Mouse (Mus musculus): ENCODE measurements around the gene Nup98. TPM values are rescaled to one million over a fixed set of nuclear protein-coding genes. Genes with fewer than 3 reads are reported as not detected.

The Nup98 gene
- polyA plus RNA-seq, 1 experiment from 2014 or later, result 25.7 TPM

- H3K4me1 ChIP-seq (replicated peaks; ENCODE audit: control insufficient read depth, insufficient read depth, low read length), result peaks cover 8% of the 10 kb centered on the region
- 3% methylated on average over 30 of the region's 30 CpGs for WGBS
- peak; percentile 69 for ATAC-seq
- H3K27ac ChIP-seq (ENCODE audit: low read length), result no peak overlapping the region
- H3K36me3 ChIP-seq (ENCODE audit: control insufficient read depth, insufficient read depth), result no peaks in the 10 kb centered on the region
- peak overlapping the region; percentile 15; the same call in 1 of the 2 replicates for H3K9ac ChIP-seq (replicated peaks; ENCODE audit: low read depth, low read length)
- no peaks in the 10 kb centered on the region for H3K27me3 ChIP-seq (replicated peaks; ENCODE audit: control insufficient read depth, insufficient read depth, low read length)
- H3K4me3 ChIP-seq (replicated peaks; ENCODE audit: low read length), result peak overlapping the region; percentile 25
- H3K4me2 ChIP-seq (ENCODE audit: low read length), result peak overlapping the region; percentile 52
- no peaks in the 10 kb centered on the region for H3K9me3 ChIP-seq (ENCODE audit: control insufficient read depth, low read length)
Measured at GRCm38 (mm10) chr7:102099760-102100661, 110.0 kb downstream of the Nup98 start.

GRCm38 (mm10) chr7:102087336-102087735 lies 122.6 kb downstream of the Nup98 start:
- no peaks in the 10 kb centered on the region for H3K27me3 ChIP-seq (replicated peaks; ENCODE audit: control insufficient read depth, insufficient read depth, low read length)
- H3K4me1 ChIP-seq (replicated peaks; ENCODE audit: control insufficient read depth, insufficient read depth, low read length), result no peaks in the 10 kb centered on the region
- H3K4me2 ChIP-seq (ENCODE audit: low read length), result no peak overlapping the region
- H3K36me3 ChIP-seq (ENCODE audit: control insufficient read depth, insufficient read depth), result peaks cover 11% of the 10 kb centered on the region; the same call in 1 of the 2 replicates
- no peak overlapping the region for H3K27ac ChIP-seq (ENCODE audit: low read length)
- no peak overlapping the region for H3K9ac ChIP-seq (replicated peaks; ENCODE audit: low read depth, low read length)
- no peak overlapping the region for H3K4me3 ChIP-seq (replicated peaks; ENCODE audit: low read length)
- H3K9me3 ChIP-seq (ENCODE audit: control insufficient read depth, low read length), result peaks cover 3% of the 10 kb centered on the region; the same call in 1 of the 2 replicates
- no peak for ATAC-seq
- WGBS, result 80% methylated on average over 4 of the region's 4 CpGs

GRCm38 (mm10) chr7:102084041-102084696 lies 125.8 kb downstream of the Nup98 start:
- WGBS, result 94% methylated on average over 26 of the region's 26 CpGs
- peaks cover 32% of the 10 kb centered on the region for H3K36me3 ChIP-seq (ENCODE audit: control insufficient read depth, insufficient read depth)

GRCm38 (mm10) chr7:102082816-102083215 lies 127.2 kb downstream of the Nup98 start, which contains the start of gene Trpc2:
Gene Trpc2 (plus strand): TSS chr7:102083116.
- Histone ChIP-seq H3K9me3 (ENCODE audit: control insufficient read depth, low read length) (no peaks in the 10 kb centered on the region), H3K36me3 (ENCODE audit: control insufficient read depth, insufficient read depth) (peaks cover 37% of the 10 kb centered on the region), H3K9ac (replicated peaks; ENCODE audit: low read depth, low read length) (no peak within 1 kb of the TSS), H3K4me2 (ENCODE audit: low read length) (no peak within 1 kb of the TSS), H3K4me1 (replicated peaks; ENCODE audit: control insufficient read depth, insufficient read depth, low read length) (no peaks in the 10 kb centered on the region), H3K4me3 (replicated peaks; ENCODE audit: low read length) (no peak within 1 kb of the TSS), H3K27ac (ENCODE audit: low read length) (no peak within 1 kb of the TSS), H3K27me3 (replicated peaks; ENCODE audit: control insufficient read depth, insufficient read depth, low read length) (no peaks in the 10 kb centered on the region)
- no peak for ATAC-seq
- WGBS, result 86% methylated on average over 5 of the region's 5 CpGs

More at GRCm38 (mm10) chr7:102084041-102084696, 125.8 kb downstream of the Nup98 start:
- Histone ChIP-seq H3K9ac (replicated peaks; ENCODE audit: low read depth, low read length) (no peak overlapping the region), H3K27ac (ENCODE audit: low read length) (no peak overlapping the region), H3K9me3 (ENCODE audit: control insufficient read depth, low read length) (no peaks in the 10 kb centered on the region), H3K27me3 (replicated peaks; ENCODE audit: control insufficient read depth, insufficient read depth, low read length) (no peaks in the 10 kb centered on the region), H3K4me1 (replicated peaks; ENCODE audit: control insufficient read depth, insufficient read depth, low read length) (no peaks in the 10 kb centered on the region), H3K4me2 (ENCODE audit: low read length) (no peak overlapping the region), H3K4me3 (replicated peaks; ENCODE audit: low read length) (no peak overlapping the region)
- ATAC-seq, result no peak

- Histone ChIP-seq H3K4me3 (replicated peaks; ENCODE audit: low read length) (no peak overlapping the region), H3K4me1 (replicated peaks; ENCODE audit: control insufficient read depth, insufficient read depth, low read length) (no peaks in the 10 kb centered on the region), H3K36me3 (ENCODE audit: control insufficient read depth, insufficient read depth) (peaks cover 37% of the 10 kb centered on the region), H3K9me3 (ENCODE audit: control insufficient read depth, low read length) (no peaks in the 10 kb centered on the region), H3K4me2 (ENCODE audit: low read length) (no peak overlapping the region), H3K9ac (replicated peaks; ENCODE audit: low read depth, low read length) (no peak overlapping the region), H3K27me3 (replicated peaks; ENCODE audit: control insufficient read depth, insufficient read depth, low read length) (no peaks in the 10 kb centered on the region), H3K27ac (ENCODE audit: low read length) (no peak overlapping the region)
- ATAC-seq, result no peak
- 98% methylated on average over 5 of the region's 5 CpGs for WGBS
Measured at GRCm38 (mm10) chr7:102081784-102082183, 128.2 kb downstream of the Nup98 start.

- Histone ChIP-seq H3K4me3 (replicated peaks; ENCODE audit: low read length) (no peak overlapping the region), H3K27me3 (replicated peaks; ENCODE audit: control insufficient read depth, insufficient read depth, low read length) (no peaks in the 10 kb centered on the region), H3K36me3 (ENCODE audit: control insufficient read depth, insufficient read depth) (peaks cover 39% of the 10 kb centered on the region)
Measured at GRCm38 (mm10) chr7:102080311-102080710, 129.7 kb downstream of the Nup98 start.

GRCm38 (mm10) chr7:102078517-102078916 lies 131.5 kb downstream of the Nup98 start:
- Histone ChIP-seq H3K9ac (replicated peaks; ENCODE audit: low read depth, low read length) (no peak overlapping the region), H3K4me2 (ENCODE audit: low read length) (no peak overlapping the region), H3K4me3 (replicated peaks; ENCODE audit: low read length) (no peak overlapping the region), H3K4me1 (replicated peaks; ENCODE audit: control insufficient read depth, insufficient read depth, low read length) (no peaks in the 10 kb centered on the region), H3K27ac (ENCODE audit: low read length) (no peak overlapping the region), H3K9me3 (ENCODE audit: control insufficient read depth, low read length) (no peaks in the 10 kb centered on the region), H3K27me3 (replicated peaks; ENCODE audit: control insufficient read depth, insufficient read depth, low read length) (no peaks in the 10 kb centered on the region), H3K36me3 (ENCODE audit: control insufficient read depth, insufficient read depth) (peaks cover 39% of the 10 kb centered on the region)
- peak; percentile 52; the same call in 1 of the 2 replicates for ATAC-seq
- WGBS, result 79% methylated on average over 7 of the region's 7 CpGs

More at GRCm38 (mm10) chr7:102080311-102080710, 129.7 kb downstream of the Nup98 start:
- no peak overlapping the region for H3K27ac ChIP-seq (ENCODE audit: low read length)
- H3K9me3 ChIP-seq (ENCODE audit: control insufficient read depth, low read length), result no peaks in the 10 kb centered on the region
- no peak overlapping the region for H3K4me2 ChIP-seq (ENCODE audit: low read length)
- WGBS, result 92% methylated on average over 8 of the region's 8 CpGs
- ATAC-seq, result no peak
- no peak overlapping the region for H3K9ac ChIP-seq (replicated peaks; ENCODE audit: low read depth, low read length)
- no peaks in the 10 kb centered on the region for H3K4me1 ChIP-seq (replicated peaks; ENCODE audit: control insufficient read depth, insufficient read depth, low read length)

GRCm38 (mm10) chr7:102076714-102077296 lies 133.2 kb downstream of the Nup98 start:
- Histone ChIP-seq H3K4me1 (replicated peaks; ENCODE audit: control insufficient read depth, insufficient read depth, low read length) (no peaks in the 10 kb centered on the region), H3K9ac (replicated peaks; ENCODE audit: low read depth, low read length) (no peak overlapping the region), H3K27me3 (replicated peaks; ENCODE audit: control insufficient read depth, insufficient read depth, low read length) (no peaks in the 10 kb centered on the region), H3K4me2 (ENCODE audit: low read length) (no peak overlapping the region), H3K36me3 (ENCODE audit: control insufficient read depth, insufficient read depth) (peaks cover 32% of the 10 kb centered on the region), H3K4me3 (replicated peaks; ENCODE audit: low read length) (no peak overlapping the region), H3K9me3 (ENCODE audit: control insufficient read depth, low read length) (no peaks in the 10 kb centered on the region), H3K27ac (ENCODE audit: low read length) (no peak overlapping the region)
- 83% methylated on average over 7 of the region's 7 CpGs for WGBS
- no peak for ATAC-seq

Data from forebrain, embryonic 16.5 days (tissue).